Mouse (Mus musculus) erythroblast, adult 5-6 weeks (primary cell): ENCODE measurements at regions not wholly inside any gene's neighbourhood (a gene's known extent, or its start where the extent isn't known, plus 50 kb on each side); places are given as distances from the start of the nearest gene placed in this dataset.

Source experiments
- ATAC-seq: replicated peaks from 2 replicates; pipeline ENCODE4 v1.8.0; 2016; ENCODE audit warnings: moderate number of reproducible peaks, mild to moderate bottlenecking, moderate TSS enrichment, inconsistent platforms; ENCODE audit not compliant: poor library complexity, low FRiP score, severe bottlenecking

DNA sequence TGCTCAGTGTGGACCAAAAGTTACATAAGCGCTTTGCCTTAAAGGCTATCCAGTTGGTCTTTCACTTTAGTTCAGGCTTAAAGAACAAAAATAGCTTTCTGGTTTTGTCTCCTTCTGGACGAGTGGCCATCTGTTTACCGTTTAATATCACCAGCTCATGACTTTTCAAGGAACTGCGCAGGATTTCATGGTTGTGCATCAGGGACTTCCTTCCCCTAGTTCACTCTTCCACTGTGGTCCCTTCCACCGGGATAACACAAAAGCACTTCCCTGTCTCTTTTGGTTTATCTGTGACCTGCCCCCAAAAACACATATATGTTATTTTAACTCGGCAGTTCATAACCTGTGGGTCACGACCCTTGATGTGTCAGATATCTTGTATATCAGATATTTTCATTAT lies 252.9 kb downstream of the Enc1 start:
- no peak for ATAC-seq

DNA sequence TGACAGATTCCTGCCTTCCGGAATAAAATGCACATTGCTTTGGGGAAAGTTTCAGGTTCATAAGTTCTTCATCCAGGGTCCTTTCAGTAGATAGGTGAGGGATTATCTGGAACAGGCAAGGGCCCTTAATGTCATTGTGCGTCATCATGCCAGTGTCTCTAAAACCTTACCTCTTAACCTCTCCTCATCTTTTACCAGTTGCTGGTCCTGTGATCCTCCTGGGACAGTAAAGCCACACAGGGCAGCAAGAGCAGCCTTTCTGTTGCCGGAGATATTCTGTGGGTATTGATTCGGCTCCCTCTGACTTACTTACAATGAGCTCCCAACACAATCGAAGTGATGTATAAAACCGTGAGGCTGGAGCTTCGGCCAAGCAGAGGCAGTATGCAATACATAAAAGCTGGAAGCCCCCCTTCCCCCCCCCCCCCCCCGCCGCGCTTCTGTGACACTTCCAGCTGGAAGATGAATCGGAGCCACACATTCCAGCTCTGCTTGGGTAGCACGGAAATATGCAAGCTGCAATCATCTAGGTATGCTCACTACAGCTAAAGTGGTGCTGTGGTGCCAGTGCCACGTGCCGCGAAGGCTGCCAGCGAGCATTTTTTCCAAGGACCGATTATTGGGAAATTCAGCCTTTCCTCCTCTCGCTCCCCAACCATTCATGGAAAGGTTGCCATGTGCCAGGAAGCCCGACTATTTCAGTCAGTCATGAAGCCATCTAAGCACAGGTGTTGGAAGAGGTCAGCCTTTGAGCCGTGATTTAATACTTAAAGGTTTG lies 252.2 kb downstream of the Enc1 start:
- no peak for ATAC-seq

DNA sequence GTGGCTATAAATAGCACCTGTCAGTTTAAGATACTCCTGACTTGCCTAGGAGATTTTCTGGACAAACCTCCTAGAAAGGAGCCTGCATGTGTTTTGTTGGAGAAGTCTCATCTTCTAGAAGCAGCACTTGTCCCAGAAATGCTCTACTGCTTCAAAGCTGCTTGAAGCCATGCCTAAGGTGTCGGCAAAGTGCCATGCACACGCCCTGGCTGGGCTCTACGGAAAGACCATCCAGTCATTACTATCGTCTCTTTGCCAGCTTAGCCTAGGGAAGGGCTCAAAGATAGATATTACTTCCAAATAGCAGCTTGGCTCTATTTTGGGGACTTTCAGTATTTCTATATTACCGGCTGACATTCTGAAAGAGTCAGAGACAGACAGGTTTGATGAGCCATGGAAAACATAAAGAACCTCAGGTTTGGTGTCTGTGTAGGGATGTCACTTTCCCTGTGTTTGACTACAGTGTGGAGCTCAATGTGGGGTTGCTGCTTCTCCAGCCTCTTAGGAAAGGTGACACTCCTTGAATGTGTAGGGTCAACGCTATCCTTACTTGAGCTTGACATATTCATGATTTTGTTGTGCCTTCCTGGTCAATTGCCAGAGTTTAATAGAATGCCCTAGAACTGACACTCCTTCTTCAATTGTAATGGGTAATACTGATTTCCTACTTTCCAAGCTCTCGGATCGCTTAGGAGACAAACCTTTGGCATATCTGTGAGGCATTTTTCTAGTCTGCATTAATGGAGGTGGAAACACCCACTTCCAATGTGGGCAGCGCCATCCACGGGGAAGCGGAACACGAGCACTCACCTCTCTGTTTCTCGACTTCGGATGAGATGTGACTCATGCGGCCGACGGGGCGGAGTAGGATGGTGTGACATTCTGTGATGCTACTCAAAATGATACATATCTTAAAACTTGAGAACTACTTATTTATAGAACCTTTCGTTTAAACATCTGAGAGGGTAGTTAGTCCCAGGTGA lies 251.3 kb downstream of the Enc1 start:
- no peak for ATAC-seq

DNA sequence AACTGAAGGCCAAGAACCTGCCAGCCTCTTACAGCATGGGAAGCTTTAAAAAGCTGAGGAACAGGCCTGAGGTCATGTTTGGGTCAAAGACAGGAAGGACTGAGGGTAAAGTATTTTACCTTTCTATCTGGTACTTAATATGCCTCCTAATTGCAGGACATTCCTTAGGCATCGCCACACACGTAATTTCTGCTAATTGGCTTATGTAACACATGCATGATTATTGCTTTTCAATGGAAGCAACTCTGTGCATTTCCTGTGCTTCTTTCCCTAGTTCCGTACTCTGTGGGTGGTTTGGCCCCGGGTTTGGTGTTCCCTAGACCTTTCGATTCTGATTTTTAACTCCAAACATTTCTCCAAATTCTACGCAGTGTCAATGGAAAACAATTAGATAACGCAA lies 249.2 kb downstream of the Enc1 start:
- no peak for ATAC-seq

DNA sequence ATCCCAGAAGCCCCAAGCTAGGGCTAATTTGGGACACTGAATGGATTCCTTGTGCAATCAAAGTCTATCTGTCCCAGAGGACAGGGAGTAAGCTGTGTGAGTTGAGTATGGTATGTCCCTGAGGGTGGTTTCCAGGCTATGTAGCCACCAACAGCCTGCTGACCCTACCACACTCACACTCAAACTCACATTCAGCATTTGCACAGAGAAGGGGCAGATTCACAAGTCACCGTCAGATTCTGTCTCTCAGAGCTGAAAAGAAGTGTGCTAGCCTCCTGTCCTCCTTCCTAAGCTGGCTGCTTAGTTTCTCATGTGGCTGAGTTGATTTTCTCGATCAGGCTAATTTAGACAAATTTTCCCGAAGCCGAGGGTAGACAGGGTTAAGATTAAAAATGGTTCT lies 248.8 kb downstream of the Enc1 start:
- no peak for ATAC-seq

DNA sequence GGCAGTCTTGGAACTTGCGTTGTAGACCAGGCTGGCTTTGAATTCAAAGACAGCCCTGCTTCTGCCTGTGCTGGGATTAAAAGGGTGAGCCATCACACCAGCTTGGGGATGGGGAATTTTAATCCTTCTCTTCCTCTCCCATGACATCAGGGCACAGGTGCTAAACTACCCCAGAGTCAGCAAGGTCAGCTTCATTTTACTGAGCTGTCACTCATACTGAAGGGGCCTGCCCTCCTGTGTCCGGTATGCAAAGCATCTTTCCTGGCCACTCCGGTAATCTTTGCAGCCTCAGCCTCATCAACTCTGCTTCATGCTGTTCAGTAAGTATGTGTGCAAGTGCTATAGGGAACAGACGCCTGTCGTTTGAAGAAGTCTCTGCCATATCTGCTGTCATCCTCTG lies 248.1 kb downstream of the Enc1 start:
- ATAC-seq = no peak

DNA sequence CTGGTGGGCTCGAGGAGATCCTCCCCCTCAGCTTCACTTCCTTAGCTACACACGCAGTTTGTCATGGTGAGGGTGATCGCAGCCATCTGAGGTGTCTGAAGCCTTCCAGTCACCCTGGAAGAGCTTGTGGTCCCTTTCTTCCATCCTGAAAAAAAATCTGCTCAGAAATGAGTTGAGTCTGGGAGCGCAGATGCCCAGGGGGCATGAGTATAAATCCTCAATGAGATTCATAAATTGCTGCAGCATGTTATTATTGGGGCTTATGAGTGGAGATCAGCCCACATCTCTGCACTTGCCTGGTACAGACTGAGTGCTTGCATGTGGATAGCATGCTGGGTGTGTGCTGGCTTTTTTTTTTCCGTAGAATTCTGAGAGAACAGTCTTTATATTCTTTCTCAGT lies 247.6 kb downstream of the Enc1 start:
- no peak for ATAC-seq

DNA sequence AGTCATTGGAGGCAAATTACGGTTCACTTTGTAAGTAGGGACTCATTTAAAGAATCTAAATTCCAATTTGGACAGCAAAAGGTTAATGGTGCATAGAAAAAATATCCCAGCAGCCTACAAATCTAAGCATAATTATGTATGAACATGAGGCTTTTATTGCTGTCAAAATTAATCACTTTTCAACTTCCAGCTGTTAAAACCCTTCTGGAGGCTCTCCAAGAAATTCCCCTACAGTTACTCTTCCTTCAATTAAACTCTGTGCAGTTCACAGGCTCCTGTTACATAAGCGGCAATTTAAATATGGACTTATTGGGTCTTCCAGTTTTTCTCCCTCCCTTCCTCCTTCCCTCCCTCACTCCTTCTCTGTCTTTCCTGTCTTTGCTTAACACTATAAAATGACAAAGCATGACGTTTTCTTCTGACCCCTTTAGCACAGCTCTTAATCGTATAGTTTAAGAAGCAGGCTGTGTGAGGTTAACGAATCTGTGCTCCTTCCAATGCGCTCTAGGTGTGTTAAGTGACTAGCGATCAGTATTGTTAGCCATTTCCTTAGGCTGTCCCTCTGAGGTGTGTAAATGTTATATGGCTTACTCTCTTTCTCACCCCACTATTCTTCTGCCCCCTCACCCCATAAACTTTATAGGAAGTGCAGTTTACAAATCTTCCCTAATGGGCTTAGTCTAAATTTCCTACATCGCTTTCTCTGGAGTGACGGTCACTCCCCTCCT lies 247.0 kb downstream of the Enc1 start:
- no peak for ATAC-seq

DNA sequence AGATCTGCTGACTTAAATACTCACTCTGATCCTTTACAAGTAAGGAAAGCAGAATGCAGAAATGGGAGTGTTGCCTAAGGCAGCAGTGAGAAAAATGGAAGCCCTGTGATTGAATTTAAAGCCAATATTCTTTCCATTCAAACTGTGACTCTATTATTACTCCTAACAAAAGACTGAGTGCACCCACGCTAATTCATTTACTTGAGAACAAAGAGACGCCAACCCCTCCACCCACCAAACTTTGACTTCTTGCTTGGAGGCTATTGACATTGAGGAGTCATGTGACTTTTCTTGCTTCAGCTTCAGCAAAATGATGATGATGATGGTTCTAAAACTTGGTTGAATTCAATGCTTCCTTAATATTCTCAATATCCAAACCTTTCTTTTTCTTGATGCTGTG lies 245.6 kb downstream of the Enc1 start:
- no peak for ATAC-seq

DNA sequence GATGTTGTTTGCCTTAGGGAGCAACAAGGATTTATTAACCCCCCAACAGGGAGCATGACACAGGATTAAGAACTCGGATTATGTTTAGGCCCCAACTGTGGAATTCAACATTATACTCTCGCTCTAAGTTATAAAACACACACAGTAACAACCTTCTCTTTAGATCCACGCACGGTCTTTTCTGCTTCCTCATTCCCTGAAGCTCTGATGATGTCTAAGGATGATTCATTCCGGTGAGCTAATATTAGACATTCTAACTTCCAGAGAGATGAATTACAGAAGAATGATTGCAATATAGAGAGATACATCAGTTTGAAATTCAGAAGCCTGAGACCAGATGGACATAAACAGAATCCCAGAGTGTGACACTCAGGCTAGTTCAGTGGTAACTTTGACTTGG lies 245.0 kb downstream of the Enc1 start:
- ATAC-seq = no peak

DNA sequence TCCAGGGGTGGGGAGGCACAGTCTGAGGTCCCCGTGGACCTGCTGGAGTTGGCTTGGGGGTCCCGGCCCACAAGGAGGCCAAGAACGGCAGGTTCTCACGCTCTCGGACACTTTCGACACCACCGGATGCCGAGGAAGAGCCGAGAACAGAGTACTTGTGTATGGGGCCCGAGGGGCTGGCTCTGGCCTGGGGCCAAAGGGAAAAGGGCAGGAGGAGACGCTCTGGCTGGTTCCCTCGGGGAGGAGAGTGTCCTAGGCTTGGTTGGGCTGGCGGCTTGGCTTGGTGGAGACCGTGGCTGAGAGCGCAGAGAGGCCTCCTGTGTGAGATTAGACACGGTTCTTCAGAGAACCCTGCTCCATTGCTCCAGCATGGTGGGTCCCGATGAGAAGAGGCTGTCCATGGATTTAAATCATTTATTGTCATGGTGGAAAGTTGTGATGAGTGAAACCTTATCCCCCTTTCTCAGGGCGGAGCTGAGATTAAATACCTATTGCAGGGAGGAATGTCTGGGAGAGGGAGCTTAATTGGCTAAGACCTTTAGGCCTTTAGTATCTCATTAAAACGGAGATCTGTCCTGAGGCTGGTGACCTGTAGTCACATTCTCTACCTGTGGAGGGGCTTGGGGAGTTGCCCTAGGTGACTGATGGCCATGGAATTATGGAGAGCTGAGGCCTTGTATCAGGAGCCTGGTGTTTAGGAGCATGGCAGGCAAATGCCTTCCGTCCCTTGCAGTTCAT lies 244.1 kb downstream of the Enc1 start:
- ATAC-seq = no peak

DNA sequence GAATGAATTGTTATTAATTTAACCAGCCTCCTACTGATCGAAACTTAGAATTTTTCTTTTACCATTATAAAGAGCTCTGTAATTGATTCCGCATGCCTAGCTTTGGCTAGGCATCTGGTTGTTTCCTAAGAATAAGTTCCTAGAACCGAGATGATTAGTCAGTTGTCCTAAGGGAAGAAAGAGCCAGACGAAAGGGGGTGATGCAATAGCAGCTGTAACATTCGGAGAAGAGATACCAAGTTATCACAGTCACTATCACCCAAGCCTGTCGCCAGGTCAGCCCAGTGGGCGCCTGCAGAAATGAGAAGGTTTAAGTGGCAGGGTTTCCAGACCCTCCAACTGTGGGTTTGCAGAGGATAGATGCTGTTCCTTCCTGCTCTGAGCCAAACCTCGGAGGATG lies 242.8 kb downstream of the Enc1 start:
- no peak for ATAC-seq

DNA sequence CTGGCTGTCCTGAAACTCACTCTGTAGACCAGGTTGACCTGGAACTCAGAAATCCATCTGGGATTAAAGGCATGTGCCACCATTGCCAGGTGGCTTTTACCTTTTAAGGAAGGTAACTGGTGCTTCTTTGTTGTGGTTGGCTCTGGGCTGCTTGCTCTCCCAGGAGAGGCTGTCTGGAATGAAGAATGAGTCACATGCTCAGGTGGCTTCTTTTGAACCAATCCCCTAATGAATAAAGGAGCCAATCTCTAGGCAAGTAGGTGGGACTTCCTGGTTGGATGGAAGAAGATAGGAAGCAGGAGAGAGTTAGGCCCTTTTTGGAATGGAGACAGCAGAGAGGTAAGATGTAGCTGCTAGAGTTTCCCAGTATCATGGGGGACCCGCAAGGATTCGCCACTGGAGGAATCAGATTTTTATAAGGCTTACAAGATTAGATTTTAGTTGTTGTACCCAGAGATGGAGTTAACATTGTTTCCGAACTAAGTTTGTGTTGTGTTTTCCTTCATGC lies 241.6 kb downstream of the Enc1 start:
- no peak for ATAC-seq

DNA sequence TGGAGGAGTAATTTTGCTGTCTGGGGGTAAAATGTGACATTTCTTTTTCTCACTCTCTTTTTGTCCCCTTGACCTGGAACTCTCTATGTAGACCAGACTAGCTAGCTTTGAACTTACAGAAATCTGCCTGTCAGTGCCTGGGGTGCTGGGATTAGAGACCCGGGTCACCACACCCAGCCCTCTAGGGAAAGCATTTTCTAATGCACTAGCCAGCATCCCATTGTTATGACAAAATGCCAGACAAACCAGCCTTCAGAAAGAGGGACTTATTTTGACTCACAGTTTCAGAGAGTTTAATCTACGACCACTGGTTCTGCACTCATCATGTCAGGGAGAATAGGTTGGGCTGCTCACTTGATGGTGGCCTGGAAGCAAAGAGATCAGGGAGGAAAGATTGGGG lies 240.4 kb downstream of the Enc1 start:
- ATAC-seq = no peak

DNA sequence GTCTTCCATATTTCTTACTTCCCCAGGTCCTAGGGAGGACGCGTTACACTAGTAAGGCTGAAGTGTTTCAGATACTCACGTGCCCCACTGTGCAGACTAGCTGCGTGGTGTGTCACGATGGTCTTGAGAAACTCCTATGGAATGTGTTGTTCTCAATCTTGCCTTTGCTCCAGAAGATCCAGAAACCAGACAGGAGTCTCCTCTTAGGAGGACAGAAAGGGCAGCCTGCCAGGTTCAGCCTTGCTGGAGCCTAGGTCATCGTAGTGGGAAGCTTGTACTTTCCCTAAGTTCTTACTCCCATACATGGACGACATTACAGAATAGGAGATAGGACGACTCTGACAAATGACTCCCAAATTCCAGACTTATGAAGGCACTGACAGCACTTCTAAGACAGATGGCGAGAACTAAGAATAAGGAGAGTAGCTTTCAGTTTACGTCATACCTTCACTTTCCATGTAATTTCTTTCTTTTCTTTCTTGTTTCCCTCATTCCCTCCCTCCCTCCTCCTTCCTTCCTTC lies 238.2 kb downstream of the Enc1 start:
- 0 out of 2 replicates have a peak, but pooled peaks have one; percentile 34 for ATAC-seq

DNA sequence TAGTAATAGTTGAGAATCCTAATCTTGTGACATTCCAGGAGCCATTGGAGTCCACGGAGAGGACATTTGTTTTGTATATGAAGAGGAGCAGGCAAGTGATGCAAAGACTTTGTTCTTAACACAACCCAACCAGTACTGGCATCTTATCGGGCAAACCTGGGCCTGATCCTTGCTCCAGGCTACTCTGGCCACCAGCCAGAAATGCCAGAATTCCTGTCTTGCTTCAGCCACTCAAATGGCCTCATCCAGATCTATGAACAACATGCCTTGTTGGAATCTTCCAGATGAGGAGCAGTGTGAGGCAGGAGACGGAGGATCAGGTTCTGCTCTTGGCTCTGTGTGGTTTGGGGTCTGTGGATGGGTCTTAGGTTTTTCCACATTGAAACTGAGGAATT lies 233.1 kb downstream of the Enc1 start:
- no peak for ATAC-seq

DNA sequence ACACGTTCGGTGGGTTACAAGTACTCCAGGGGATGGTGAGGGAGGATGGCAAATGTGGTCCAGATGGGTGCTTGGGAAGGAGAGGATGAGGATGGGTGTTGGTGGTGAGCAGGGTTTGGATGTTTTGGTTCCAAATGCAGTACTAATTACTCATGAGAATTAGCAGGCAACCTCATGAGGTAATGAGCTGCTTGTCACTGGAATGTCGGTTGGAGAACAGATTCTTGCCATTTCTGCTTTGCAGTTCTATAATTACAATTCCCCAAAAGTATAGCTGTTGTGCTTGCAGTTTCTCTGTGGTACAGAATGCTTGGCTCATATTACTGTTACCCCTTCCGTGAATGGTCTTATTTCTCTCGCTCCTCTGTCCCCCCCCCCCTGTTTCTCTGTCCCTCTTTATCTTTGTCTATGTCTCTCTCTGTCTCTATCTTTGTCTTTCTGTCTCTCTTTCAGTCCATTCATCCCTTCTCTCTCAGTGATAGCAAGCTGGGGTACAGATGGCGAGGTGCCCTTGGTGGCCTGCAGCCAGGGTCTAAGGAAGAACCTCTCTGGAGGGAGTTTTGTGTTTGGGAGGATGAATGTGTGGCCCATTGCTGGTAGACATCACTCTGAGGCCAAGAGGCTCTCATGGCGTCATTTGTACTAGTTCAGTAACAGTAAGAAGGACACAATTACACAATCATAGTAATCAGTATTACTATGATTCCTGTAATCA lies 232.5 kb downstream of the Enc1 start:
- ATAC-seq = no peak

DNA sequence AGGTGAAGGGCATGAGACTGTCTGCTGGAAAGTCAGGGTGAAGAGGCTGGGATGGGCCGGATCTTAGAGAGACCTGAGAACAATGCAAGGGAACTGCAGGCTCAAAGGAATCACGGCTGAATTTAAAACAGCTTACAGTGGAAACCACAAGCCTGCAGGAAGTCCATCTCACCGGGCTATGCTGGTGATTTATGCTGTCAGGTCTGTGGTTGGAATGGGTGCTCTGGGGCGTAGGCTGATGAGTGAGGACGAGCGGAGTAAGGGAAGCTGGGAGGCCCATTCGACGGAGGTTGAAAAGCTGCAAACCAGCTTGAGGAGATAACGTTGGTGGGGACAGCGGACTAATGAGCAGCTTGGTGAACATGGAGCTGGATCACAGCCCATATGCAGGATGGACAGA lies 229.1 kb downstream of the Enc1 start:
- ATAC-seq = no peak
